Mouse (Mus musculus) embryonic facial prominence, embryonic 12.5 days (tissue): ENCODE measurements around the gene Fam166b. TPM values are rescaled to one million over a fixed set of nuclear protein-coding genes. Genes with fewer than 3 reads are reported as not detected.

Experiments used
- ATAC-seq: fragments of 200-750 bp; cut with Nextera tagmentation; 2 replicates; pipeline ENCODE4 v1.8.0; 2017; ENCODE audit not compliant: insufficient number of reproducible peaks, insufficient read depth, low FRiP score, low TSS enrichment
- H3K27ac ChIP-seq: fragments of 300-500 bp; sonication (generic); 2 replicates; pipeline ENCODE4 v1.5.1; 2016; ENCODE audit warnings: mild to moderate bottlenecking
- H3K27me3 ChIP-seq: fragments of 300-500 bp; sonication (generic); 2 replicates; pipeline ENCODE4 v1.6.1; 2016; ENCODE audit warnings: mild to moderate bottlenecking, moderate library complexity
- H3K36me3 ChIP-seq: fragments of 300-500 bp; sonication (generic); 2 replicates; pipeline ENCODE4 v1.6.1; 2016; ENCODE audit warnings: mild to moderate bottlenecking
- H3K4me1 ChIP-seq: fragments of 300-500 bp; sonication (generic); 2 replicates; pipeline ENCODE4 v1.6.1; 2016
- H3K4me2 ChIP-seq: fragments of 300-500 bp; sonication (generic); replicated peaks from 2 replicates; pipeline ENCODE4 v1.6.1; 2016; ENCODE audit warnings: mild to moderate bottlenecking, moderate library complexity
- H3K4me3 ChIP-seq: fragments of 300-500 bp; sonication (generic); 2 replicates; pipeline ENCODE4 v1.5.1; 2016; ENCODE audit warnings: mild to moderate bottlenecking
- H3K9ac ChIP-seq: fragments of 300-500 bp; sonication (generic); 2 replicates; pipeline ENCODE4 v1.6.1; 2016; ENCODE audit warnings: mild to moderate bottlenecking, moderate library complexity
- H3K9me3 ChIP-seq: fragments of 300-500 bp; sonication (generic); 2 replicates; pipeline ENCODE4 v1.6.1; 2016; ENCODE audit warnings: mild to moderate bottlenecking, moderate library complexity
- WGBS: fragments of 180-500 bp; shearing (Covaris S2); methylation state at CpG from one replicate; pipeline ENCODE4 v1.1.7; 2016; 5-methylcytosine and 5-hydroxymethylcytosine counted together
- polyA plus RNA-seq: library from polyadenylated mRNA; unstranded; fragments of >200 nt; fragmentation: Nextera tagmentation; extraction: Ambion mirVana; gene quantifications from 2 replicates; pipeline ENCODE4 v1.2.1, GENCODE M21; 2016

Fam166b gene
- polyA plus RNA-seq, 1 experiment from 2014 or later: 0.27 TPM

- Histone ChIP-seq H3K27me3 (no peaks in the 10 kb centered on the region), H3K4me2 (peak overlapping the region; percentile 25; the same call in 1 of the 2 replicates), H3K36me3 (no peaks in the 10 kb centered on the region), H3K4me3 (no peak overlapping the region), H3K4me1 (peaks cover 53% of the 10 kb centered on the region), H3K9ac (no peak overlapping the region), H3K27ac (0 out of 2 replicates have a peak overlapping the region, but pooled peaks have one; percentile 60), H3K9me3 (no peaks in the 10 kb centered on the region)
- 16% methylated on average over 10 of the region's 10 CpGs for WGBS
- peak; percentile 76 for ATAC-seq
Measured at GRCm38 (mm10) chr4:43400976-43401375, 28.0 kb downstream of the Fam166b start.

GRCm38 (mm10) chr4:43399391-43400131 lies 29.4 kb downstream of the Fam166b start:
- WGBS: 74% methylated on average over 31 of the region's 31 CpGs
- H3K4me3 ChIP-seq: no peak overlapping the region
- ATAC-seq: no peak
- H3K4me1 ChIP-seq: peaks cover 53% of the 10 kb centered on the region
- 0 out of 2 replicates have a peak overlapping the region, but pooled peaks have one; percentile 3 for H3K4me2 ChIP-seq
- no peaks in the 10 kb centered on the region for H3K9me3 ChIP-seq
- H3K27me3 ChIP-seq: no peaks in the 10 kb centered on the region
- H3K9ac ChIP-seq: no peak overlapping the region
- peak overlapping the region; percentile 30; the same call in 1 of the 2 replicates for H3K27ac ChIP-seq
- no peaks in the 10 kb centered on the region for H3K36me3 ChIP-seq

- no peak for ATAC-seq
- peaks cover 60% of the 10 kb centered on the region for H3K4me1 ChIP-seq
- no peaks in the 10 kb centered on the region for H3K9me3 ChIP-seq
- no peaks in the 10 kb centered on the region for H3K36me3 ChIP-seq
- peak overlapping the region; percentile 46; the same call in 1 of the 2 replicates for H3K27ac ChIP-seq
- 0 out of 2 replicates have a peak overlapping the region, but pooled peaks have one; percentile 3 for H3K4me2 ChIP-seq
- no peak overlapping the region for H3K4me3 ChIP-seq
- no peak overlapping the region for H3K9ac ChIP-seq
- 44% methylated on average over 17 of the region's 17 CpGs for WGBS
- no peaks in the 10 kb centered on the region for H3K27me3 ChIP-seq
Measured at GRCm38 (mm10) chr4:43398829-43399331, 30.1 kb downstream of the Fam166b start.

GRCm38 (mm10) chr4:43398014-43398413 lies 30.9 kb downstream of the Fam166b start:
- no peaks in the 10 kb centered on the region for H3K9me3 ChIP-seq
- peaks cover 61% of the 10 kb centered on the region for H3K4me1 ChIP-seq
- no peak overlapping the region for H3K9ac ChIP-seq
- no peak for ATAC-seq
- H3K4me3 ChIP-seq: no peak overlapping the region
- no peaks in the 10 kb centered on the region for H3K36me3 ChIP-seq
- WGBS: 34% methylated on average over 4 of the region's 4 CpGs
- no peak overlapping the region for H3K4me2 ChIP-seq
- no peak overlapping the region for H3K27ac ChIP-seq
- H3K27me3 ChIP-seq: no peaks in the 10 kb centered on the region

GRCm38 (mm10) chr4:43396381-43396780 lies 32.6 kb downstream of the Fam166b start:
- Histone ChIP-seq H3K4me3 (no peak overlapping the region), H3K9ac (no peak overlapping the region), H3K4me2 (no peak overlapping the region), H3K36me3 (no peaks in the 10 kb centered on the region), H3K4me1 (peaks cover 48% of the 10 kb centered on the region), H3K27me3 (no peaks in the 10 kb centered on the region), H3K9me3 (no peaks in the 10 kb centered on the region), H3K27ac (no peak overlapping the region)
- ATAC-seq: no peak
- WGBS: 74% methylated on average over 5 of the region's 5 CpGs

- Histone ChIP-seq H3K9ac (no peak overlapping the region), H3K4me2 (no peak overlapping the region), H3K9me3 (no peaks in the 10 kb centered on the region), H3K27me3 (no peaks in the 10 kb centered on the region), H3K27ac (no peak overlapping the region), H3K4me3 (no peak overlapping the region), H3K4me1 (peaks cover 48% of the 10 kb centered on the region), H3K36me3 (no peaks in the 10 kb centered on the region)
- WGBS: 70% methylated on average over 9 of the region's 9 CpGs
- ATAC-seq: no peak
Measured at GRCm38 (mm10) chr4:43395836-43396235, 33.1 kb downstream of the Fam166b start.

GRCm38 (mm10) chr4:43395147-43395546 lies 33.8 kb downstream of the Fam166b start:
- 88% methylated on average over 5 of the region's 5 CpGs for WGBS
- Histone ChIP-seq H3K4me2 (no peak overlapping the region), H3K27ac (no peak overlapping the region)

GRCm38 (mm10) chr4:43394345-43394891 lies 34.5 kb downstream of the Fam166b start:
- H3K9me3 ChIP-seq: no peaks in the 10 kb centered on the region
- H3K36me3 ChIP-seq: no peaks in the 10 kb centered on the region
- no peak for ATAC-seq
- H3K4me2 ChIP-seq: no peak overlapping the region
- H3K27me3 ChIP-seq: no peaks in the 10 kb centered on the region
- peaks cover 44% of the 10 kb centered on the region for H3K4me1 ChIP-seq
- 37% methylated on average over 15 of the region's 15 CpGs for WGBS
- H3K27ac ChIP-seq: peak overlapping the region; percentile 70
- H3K9ac ChIP-seq: no peak overlapping the region
- no peak overlapping the region for H3K4me3 ChIP-seq

More at GRCm38 (mm10) chr4:43395147-43395546, 33.8 kb downstream of the Fam166b start:
- Histone ChIP-seq H3K36me3 (no peaks in the 10 kb centered on the region), H3K27me3 (no peaks in the 10 kb centered on the region), H3K9ac (no peak overlapping the region), H3K4me1 (peaks cover 48% of the 10 kb centered on the region), H3K4me3 (no peak overlapping the region), H3K9me3 (no peaks in the 10 kb centered on the region)
- no peak for ATAC-seq

- Histone ChIP-seq H3K4me2 (no peak overlapping the region), H3K27ac (no peak overlapping the region), H3K27me3 (no peaks in the 10 kb centered on the region), H3K36me3 (no peaks in the 10 kb centered on the region), H3K4me1 (peaks cover 28% of the 10 kb centered on the region; the same call in 1 of the 2 replicates), H3K4me3 (no peak overlapping the region), H3K9ac (no peak overlapping the region), H3K9me3 (no peaks in the 10 kb centered on the region)
- 52% methylated on average over 3 of the region's 3 CpGs for WGBS
- no peak for ATAC-seq
Measured at GRCm38 (mm10) chr4:43391521-43392050, 37.3 kb downstream of the Fam166b start.

GRCm38 (mm10) chr4:43389845-43390440 lies 39.0 kb downstream of the Fam166b start:
- no peak overlapping the region for H3K4me2 ChIP-seq
- WGBS: 59% methylated on average over 9 of the region's 9 CpGs
- no peak for ATAC-seq

GRCm38 (mm10) chr4:43389390-43389789 lies 39.5 kb downstream of the Fam166b start:
- Histone ChIP-seq H3K27ac (no peak overlapping the region), H3K9ac (no peak overlapping the region), H3K4me1 (peaks cover 22% of the 10 kb centered on the region; the same call in 1 of the 2 replicates), H3K9me3 (no peaks in the 10 kb centered on the region), H3K4me3 (no peak overlapping the region), H3K4me2 (no peak overlapping the region), H3K36me3 (no peaks in the 10 kb centered on the region), H3K27me3 (no peaks in the 10 kb centered on the region)
- no peak for ATAC-seq
- 73% methylated on average over 2 of the region's 2 CpGs for WGBS

More at GRCm38 (mm10) chr4:43389845-43390440, 39.0 kb downstream of the Fam166b start:
- no peak overlapping the region for H3K9ac ChIP-seq
- peaks cover 27% of the 10 kb centered on the region; the same call in 1 of the 2 replicates for H3K4me1 ChIP-seq
- no peaks in the 10 kb centered on the region for H3K27me3 ChIP-seq
- H3K36me3 ChIP-seq: no peaks in the 10 kb centered on the region
- no peak overlapping the region for H3K4me3 ChIP-seq
- H3K9me3 ChIP-seq: no peaks in the 10 kb centered on the region
- no peak overlapping the region for H3K27ac ChIP-seq
